Mouse (Mus musculus) left cerebral cortex, adult 11 months (tissue): ENCODE data around the gene Gm2026.
"Not testable (repeated sequence)": the region's sequence is repeated elsewhere in the genome, so short reads cannot be mapped to it uniquely, and the experiment has no call there.

ENCODE experiments used
- DNase-seq: peaks from one replicate; pipeline ENCODE4 v3.0.0; 2022; ENCODE audit warnings: low spot score

Gene Gm2026

DNA sequence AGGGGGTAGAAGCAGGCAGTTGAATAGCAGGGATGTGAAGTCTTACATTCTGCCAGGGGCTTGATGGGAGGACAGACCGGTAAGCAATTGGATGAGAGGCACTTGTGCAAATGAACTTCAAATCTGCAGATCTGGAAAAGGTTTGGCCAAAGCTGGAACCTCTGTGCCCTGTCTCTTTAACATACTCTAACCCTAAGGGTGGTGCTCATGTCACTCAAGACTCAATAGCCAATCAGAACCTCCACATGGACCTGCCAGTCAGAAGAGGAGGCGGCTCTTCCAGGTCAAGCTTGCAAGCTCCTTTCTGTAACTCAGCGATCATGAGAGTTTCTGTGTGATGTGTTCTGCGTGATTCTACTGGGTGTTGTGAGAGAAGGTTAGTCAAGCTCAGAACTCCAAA lies at the start of gene Gm2026:
Gm2026 (plus strand) TSS at position 301 of the 400 bp plus-strand sequence.
- DNase-seq = not testable (repeated sequence)

DNA sequence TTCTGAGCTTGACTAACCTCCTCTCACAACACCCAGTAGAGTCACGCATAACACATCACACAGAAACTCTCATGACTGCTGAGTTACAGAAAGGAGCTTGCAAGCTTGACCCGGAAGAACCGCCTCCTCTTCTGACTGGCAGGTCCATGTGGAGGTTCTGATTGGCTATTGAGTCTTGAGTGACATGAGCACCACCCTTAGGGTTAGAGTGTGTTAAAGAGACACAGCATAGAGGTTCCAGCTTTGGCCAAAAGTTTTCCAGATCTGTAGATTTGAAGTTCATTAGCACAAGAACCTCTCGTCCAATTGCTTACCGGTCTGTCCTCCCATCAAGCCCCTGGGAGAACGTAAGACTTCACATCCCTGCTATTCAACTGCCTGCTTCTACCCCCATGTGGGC lies 34.1 kb upstream of the Gm2026 start, which contains the start of gene Zfp966:
Zfp966 (minus strand) TSS at position 101 of the 400 bp plus-strand sequence.
- DNase-seq = not testable (repeated sequence)
